Mouse (Mus musculus): Measurements from ENCODE around the gene Klk1b16.
"Not testable (repeated sequence)": the region's sequence is repeated elsewhere in the genome, so short reads cannot be mapped to it uniquely, and the experiment has no call there.

The Klk1b16 gene

DNA sequence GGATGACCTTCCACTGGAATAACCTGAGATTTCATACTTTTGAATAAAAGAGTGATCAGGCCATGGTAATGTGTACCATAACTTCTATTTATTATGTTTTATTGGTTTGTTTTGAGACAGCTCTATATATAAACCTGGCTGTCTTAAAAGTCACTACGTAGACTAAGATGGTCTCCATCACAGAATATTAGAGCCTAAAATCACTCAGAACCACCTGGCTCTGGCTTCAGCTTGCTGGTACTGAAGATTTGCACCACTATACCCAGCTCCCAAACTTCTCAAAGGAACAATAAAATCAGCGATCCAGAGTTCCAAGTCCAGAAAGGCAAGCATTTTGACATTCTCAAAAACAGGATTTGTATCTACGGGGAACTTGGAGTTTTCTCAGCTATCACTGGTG lies at the start of gene Klk1b16:
TSS of gene Klk1b16 (plus strand) at position 301 of the 400 bp plus-strand sequence.
- no peak for DNase-seq (ENCODE audit: low read depth, low spot score)

DNA sequence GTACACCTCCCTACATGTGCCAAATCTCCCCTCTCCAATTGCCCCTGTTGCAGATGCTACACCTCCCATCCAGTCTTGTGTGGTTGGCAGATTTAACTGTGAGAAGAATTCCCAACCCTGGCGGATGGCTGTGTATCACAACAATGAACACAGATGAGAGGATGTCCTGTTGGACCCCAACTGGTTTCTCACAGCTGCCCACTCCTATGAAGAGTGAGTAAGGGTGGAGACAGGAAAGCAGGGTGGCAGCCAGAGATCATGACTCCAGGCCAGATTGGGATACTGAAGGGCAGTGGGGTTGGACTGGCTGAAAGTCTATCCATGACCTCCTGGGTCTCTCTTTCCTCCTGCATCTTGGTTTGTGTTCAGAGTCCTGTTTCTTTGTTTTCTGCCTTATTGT lies 40.5 kb upstream of the Klk1b16 start:
- DNase-seq (ENCODE audit: low read depth, low spot score) = no peak

DNA sequence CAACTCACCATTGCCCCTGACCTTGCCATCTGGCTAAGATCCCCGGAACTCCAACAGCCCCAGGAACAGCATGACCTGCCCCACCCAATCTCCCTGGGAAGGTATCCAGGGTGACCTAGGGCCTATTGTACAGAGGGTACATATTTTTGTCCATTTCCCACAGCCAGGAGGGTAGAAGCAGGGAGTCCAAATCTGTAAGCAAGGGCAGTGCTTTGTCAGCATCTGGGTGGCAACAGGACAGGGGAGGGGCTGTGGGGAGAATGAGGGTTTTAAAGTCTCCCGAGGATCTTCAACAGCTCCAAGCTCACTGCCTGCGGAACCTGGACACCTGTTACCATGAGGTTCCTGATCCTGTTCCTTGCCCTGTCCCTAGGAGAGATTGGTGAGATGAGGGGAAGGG lies 34.5 kb upstream of the Klk1b16 start, which contains the start of gene Klk1b21:
TSS of gene Klk1b21 (plus strand) at position 301 of the 400 bp plus-strand sequence.
- DNase-seq (ENCODE audit: low read depth, low spot score) = not testable (repeated sequence)

DNA sequence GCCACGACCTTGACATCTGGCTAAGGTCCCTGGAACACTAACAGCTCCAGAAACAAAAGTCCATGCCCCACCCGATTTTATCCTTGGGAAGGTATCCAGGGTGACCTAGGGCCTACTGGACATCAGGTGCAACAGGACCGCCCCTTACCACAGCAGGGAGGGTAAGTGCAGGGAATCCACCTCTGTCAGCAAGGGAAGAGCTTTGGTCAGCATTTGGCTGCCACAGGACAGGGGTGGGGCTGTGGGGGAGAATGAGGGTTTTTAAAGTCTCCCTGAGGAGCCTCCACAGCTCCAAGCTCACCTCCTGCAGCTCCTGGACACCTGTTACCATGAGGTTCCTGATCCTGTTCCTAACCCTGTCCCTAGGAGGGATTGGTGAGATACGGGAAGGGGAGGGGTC lies 24.2 kb upstream of the Klk1b16 start, which contains the start of gene Klk1b22:
TSS of gene Klk1b22 (plus strand) at position 301 of the 400 bp plus-strand sequence.
- no peak for DNase-seq (ENCODE audit: low read depth, low spot score)

DNA sequence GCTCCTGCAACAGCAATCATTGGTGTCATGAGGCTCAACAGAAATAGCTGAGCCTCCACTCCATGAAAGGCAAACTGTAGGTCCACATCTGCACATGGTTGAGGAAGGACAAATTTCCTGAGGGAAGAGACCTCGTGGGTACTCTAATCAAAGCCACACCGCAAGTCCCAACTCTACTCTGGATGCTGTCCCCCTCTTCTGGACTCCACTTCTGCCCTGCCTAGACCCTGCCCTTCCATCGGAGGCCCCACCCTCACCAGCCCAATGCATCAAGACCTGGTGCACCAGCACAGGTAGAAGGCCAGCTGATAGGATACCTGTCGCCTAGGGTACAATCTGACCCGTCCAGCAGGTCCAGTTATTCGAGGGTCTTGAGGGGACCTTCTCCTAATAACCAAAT lies 13.1 kb upstream of the Klk1b16 start:
- no peak for DNase-seq (ENCODE audit: low read depth, low spot score)

DNA sequence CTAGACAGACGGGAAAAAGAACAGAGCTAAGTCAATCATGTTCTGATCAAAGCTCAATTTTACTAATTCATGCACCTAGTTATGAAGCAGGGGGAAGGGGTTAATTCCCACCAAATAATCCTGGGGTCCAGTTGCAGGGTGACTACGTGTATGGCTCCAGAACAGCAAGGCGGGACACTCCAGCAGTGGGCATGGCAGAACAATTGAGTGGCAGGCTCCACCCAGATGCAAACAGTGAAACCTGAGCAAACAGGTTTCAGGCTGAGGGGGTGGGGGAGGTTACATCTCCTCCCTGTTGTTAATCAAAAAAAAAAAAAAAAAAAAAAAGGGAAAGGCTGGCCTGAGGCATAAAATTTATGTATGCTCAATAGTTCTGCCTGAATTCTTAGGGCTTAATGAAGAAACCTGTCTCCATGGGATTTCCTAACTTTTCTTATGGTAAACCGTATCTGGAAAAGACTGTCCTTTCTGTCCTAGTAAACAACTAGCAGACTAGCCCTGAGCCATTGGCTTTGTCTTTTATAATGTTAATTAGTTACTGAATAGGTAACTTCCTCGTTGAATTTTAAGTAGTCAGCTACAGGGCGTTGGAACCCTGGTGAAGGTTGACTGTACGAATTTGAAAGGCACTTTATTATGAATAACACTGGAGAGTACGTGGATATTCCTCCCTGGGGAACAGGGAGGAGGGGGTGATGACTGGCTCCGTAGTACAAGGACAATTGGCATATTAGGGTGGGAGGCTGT lies 42.9 kb downstream of the Klk1b16 start:
- DNase-seq (ENCODE audit: low read depth, low spot score) = no peak

DNA sequence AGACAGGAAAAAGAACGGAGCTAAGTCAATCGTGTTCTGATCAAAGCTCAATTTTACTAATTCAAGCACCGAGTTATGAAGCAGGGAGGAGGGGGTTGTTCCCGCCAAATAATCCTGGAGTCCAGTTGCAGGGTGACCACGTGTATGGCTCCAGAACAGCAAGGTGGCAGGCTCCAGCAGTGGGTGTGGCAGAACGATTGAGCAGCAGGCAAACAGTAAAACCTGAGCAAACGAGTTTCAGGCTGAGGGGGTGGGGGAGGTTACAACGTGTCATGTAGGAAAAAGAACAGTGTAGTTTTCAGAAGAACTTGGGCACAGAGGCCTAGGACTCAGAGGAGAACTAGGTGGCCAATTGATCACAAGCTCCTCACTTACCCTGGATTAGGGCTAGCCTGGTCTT lies 49.9 kb downstream of the Klk1b16 start:
- not testable (repeated sequence) for DNase-seq (ENCODE audit: low read depth, low spot score)

DNA sequence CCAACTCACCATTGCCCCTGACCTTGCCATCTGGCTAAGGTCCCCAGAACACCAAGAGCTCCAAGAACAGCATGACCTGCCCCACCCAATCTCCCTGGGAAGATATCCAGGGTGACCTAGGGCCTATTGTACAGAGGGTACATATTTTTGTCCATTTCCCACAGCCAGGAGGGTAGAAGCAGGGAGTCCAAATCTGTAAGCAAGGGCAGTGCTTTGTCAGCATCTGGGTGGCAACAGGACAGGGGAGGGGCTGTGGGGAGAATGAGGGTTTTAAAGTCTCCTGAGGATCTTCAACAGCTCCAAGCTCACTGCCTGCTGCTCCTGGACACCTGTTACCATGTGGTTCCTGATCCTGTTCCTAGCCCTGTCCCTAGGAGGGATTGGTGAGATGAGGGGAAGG lies 51.4 kb downstream of the Klk1b16 start, which contains the start of gene Klk1b24:
TSS of gene Klk1b24 (plus strand) at position 301 of the 400 bp plus-strand sequence.
- not testable (repeated sequence) for DNase-seq (ENCODE audit: low read depth, low spot score)
